Mouse (Mus musculus): ENCODE measurements around the gene Eif4ebp2. TPM values are rescaled to one million over a fixed set of nuclear protein-coding genes. Genes with fewer than 3 reads are reported as not detected.

Eif4ebp2 gene
- polyA plus RNA-seq, 1 experiment from 2014 or later, result 50.8 TPM

- H3K9me3 ChIP-seq, result no peaks in the 10 kb centered on the region
- peaks cover 16% of the 10 kb centered on the region for H3K4me1 ChIP-seq
- H3K36me3 ChIP-seq, result no peaks in the 10 kb centered on the region
- no peak overlapping the region for H3K9ac ChIP-seq
- H3K27me3 ChIP-seq (replicated peaks), result no peaks in the 10 kb centered on the region
- H3K27ac ChIP-seq (replicated peaks), result no peak overlapping the region
- no peak overlapping the region for H3K4me3 ChIP-seq
- no peak for ATAC-seq (ENCODE audit: extremely low read depth, insufficient number of reproducible peaks, low FRiP score, low TSS enrichment)
- H3K4me2 ChIP-seq, result no peak overlapping the region
- 52% methylated on average over 1 of the region's 1 CpGs for WGBS
Measured at GRCm38 (mm10) chr10:61480488-61480887, 28.0 kb upstream of the Eif4ebp2 start.

- no peaks in the 10 kb centered on the region for H3K9me3 ChIP-seq
- 76% methylated on average over 4 of the region's 4 CpGs for WGBS
- ATAC-seq (ENCODE audit: extremely low read depth, insufficient number of reproducible peaks, low FRiP score, low TSS enrichment), result no peak
Measured at GRCm38 (mm10) chr10:61479927-61480326, 27.5 kb upstream of the Eif4ebp2 start.

DNA sequence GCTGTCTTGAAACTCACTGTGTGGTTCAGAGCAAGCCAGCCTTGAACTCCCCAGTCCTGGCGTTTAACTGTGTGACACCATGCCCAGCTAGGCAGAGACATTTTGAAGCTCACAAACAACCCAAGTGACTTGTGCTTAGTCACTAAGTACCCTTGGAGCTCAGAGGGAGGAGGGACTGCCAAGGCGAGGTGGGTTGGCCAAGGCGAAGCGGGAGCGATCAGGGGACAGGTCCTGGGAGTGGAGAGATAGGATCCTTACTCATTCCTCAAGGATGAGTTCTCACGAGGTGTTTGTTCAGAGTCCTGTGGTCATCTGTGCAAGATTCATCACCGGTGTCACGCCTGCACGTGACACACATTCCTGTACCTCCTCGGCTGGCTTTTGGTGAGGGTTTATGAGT is 27.0 kb upstream of the Eif4ebp2 start:
- Histone ChIP-seq H3K4me1 (peaks cover 24% of the 10 kb centered on the region), H3K27me3 (replicated peaks) (no peaks in the 10 kb centered on the region), H3K4me2 (no peak overlapping the region), H3K9ac (no peak overlapping the region), H3K27ac (replicated peaks) (no peak overlapping the region), H3K9me3 (no peaks in the 10 kb centered on the region), H3K36me3 (no peaks in the 10 kb centered on the region), H3K4me3 (no peak overlapping the region)
- 78% methylated on average over 10 of the region's 10 CpGs for WGBS
- no peak for ATAC-seq (ENCODE audit: extremely low read depth, insufficient number of reproducible peaks, low FRiP score, low TSS enrichment)

More at GRCm38 (mm10) chr10:61479927-61480326, 27.5 kb upstream of the Eif4ebp2 start:
- H3K4me2 ChIP-seq, result no peak overlapping the region
- H3K9ac ChIP-seq, result no peak overlapping the region
- no peak overlapping the region for H3K27ac ChIP-seq (replicated peaks)
- no peaks in the 10 kb centered on the region for H3K27me3 ChIP-seq (replicated peaks)
- peaks cover 19% of the 10 kb centered on the region for H3K4me1 ChIP-seq
- no peak overlapping the region for H3K4me3 ChIP-seq
- no peaks in the 10 kb centered on the region for H3K36me3 ChIP-seq

DNA sequence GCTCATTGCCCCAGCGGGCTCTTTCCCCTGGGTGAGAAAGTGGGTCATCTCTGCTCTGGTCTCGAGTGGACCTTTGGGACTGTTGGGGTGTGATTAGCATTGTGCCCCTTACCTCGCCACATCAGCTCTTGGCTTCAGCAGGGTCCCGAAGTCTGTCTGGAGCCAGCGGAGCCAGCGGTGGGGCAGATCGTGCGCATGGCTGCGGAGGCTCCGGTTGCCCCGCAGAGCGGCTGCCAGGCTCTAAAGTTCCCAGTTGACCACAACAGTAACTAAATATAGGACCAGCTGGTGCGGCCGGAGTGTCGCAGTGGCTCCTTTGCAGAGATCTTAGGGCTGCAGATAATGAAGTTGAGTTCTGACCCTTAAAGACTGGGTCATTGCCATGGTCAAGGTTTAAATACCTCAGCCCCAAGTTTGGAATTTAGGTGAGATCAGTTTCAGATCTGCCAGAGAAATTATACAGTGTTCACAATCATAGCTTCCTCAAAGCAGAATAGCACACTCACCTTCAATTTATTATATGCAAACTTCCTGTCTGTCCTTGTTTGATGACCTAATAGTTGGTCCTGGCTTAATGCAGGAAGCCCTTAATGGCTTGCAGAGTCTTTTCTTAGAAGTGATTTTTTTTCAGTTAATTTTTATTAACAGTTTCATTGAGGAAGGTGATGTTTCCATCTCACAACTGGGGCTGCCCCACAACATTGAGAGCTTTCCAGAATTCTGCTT is 24.1 kb upstream of the Eif4ebp2 start:
- 2% methylated on average over 15 of the region's 15 CpGs for WGBS
- H3K4me1 ChIP-seq, result peaks cover 31% of the 10 kb centered on the region
- H3K4me2 ChIP-seq, result peak overlapping the region; percentile 99
- H3K4me3 ChIP-seq, result peak overlapping the region; percentile 93
- peak overlapping the region; percentile 90 for H3K9ac ChIP-seq
- H3K9me3 ChIP-seq, result no peaks in the 10 kb centered on the region
- H3K27me3 ChIP-seq (replicated peaks), result no peaks in the 10 kb centered on the region
- ATAC-seq (ENCODE audit: extremely low read depth, insufficient number of reproducible peaks, low FRiP score, low TSS enrichment), result no peak
- H3K27ac ChIP-seq (replicated peaks), result peak overlapping the region; percentile 85
- no peaks in the 10 kb centered on the region for H3K36me3 ChIP-seq

DNA sequence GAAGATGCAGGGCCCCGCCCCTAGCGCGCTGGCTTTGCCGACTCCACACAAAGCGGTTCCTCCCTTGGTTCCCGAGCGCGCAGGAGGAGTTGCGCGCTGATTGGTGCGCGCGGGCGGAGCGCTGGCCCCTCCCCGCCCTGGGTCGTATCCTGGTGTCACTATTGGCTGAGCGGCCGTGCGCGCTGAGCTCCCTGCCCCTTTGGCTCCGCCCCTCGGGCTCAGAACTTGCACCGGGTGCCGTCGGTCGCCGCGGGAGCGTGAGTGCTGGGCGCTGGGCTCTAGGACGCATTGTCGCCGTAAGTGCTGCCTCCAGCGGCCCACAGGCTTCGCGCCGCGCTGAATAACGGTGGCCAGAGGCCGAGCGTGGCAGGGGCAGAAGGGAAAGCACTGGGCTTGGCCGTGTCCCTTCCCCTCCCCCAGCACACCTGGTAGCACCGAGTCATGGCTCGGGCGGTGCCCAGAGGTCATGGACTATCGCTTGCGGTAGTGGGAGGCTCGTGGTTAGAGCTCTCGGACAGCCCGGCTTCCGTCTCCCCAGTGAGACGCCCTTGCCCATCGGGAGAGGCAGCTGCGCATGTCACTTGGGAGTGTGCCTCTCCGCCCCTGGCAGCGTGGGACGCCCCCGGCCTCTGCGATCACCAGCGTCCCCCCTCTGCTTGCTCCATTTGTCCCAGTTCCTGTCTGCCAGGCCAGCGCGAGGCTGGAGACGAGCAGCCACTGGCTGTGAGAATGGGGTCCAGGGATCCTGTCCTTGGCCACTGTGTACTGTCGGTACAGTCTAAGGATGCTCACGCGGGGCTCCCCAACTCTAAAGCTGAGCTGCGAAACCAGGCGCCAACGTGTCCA is 23.4 kb upstream of the Eif4ebp2 start, which contains the start of gene Lrrc20:
Lrrc20 (plus strand) TSS at position 208 of the 846 bp plus-strand sequence.
- Histone ChIP-seq H3K9me3 (no peaks in the 10 kb centered on the region), H3K27me3 (replicated peaks) (no peaks in the 10 kb centered on the region), H3K9ac (peak within 1 kb of the TSS; percentile 90), H3K4me2 (peak within 1 kb of the TSS; percentile 99), H3K4me3 (peak within 1 kb of the TSS; percentile 93), H3K36me3 (no peaks in the 10 kb centered on the region), H3K27ac (replicated peaks) (peak within 1 kb of the TSS; percentile 92), H3K4me1 (peaks cover 31% of the 10 kb centered on the region)
- under 1% methylated on average over 70 of the region's 70 CpGs for WGBS
- peak; percentile 95 for ATAC-seq (ENCODE audit: extremely low read depth, insufficient number of reproducible peaks, low FRiP score, low TSS enrichment)

GRCm38 (mm10) chr10:61474344-61474743 is 21.9 kb upstream of the Eif4ebp2 start:
- peak overlapping the region; percentile 92 for H3K27ac ChIP-seq (replicated peaks)

DNA sequence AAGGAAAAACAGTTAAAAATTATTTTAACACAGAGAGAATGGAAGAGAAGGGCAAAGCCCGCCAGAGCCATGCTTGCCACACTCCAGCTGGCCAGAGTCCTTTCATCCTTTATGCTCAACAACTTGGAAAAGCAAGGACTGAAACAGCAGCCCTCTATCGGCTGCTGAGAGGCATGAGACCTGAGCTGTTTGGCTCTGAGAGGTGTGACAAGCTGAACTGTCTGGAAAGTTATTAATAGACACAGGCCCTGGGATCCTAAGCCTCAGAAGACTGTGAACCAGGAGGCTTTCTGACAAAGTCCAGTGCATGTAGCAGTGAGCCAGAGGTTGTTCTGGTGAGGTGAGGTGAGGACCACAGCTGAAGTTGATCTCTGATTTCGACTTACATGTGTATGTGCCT is 21.2 kb upstream of the Eif4ebp2 start:
- peak overlapping the region; percentile 92 for H3K27ac ChIP-seq (replicated peaks)
- H3K4me2 ChIP-seq, result peak overlapping the region; percentile 22; the same call in 1 of the 2 replicates
- WGBS, result 33% methylated on average over 3 of the region's 3 CpGs
- H3K4me1 ChIP-seq, result peaks cover 31% of the 10 kb centered on the region
- H3K9ac ChIP-seq, result no peak overlapping the region
- H3K4me3 ChIP-seq, result no peak overlapping the region
- H3K27me3 ChIP-seq (replicated peaks), result no peaks in the 10 kb centered on the region
- no peaks in the 10 kb centered on the region for H3K9me3 ChIP-seq
- ATAC-seq (ENCODE audit: extremely low read depth, insufficient number of reproducible peaks, low FRiP score, low TSS enrichment), result no peak
- no peaks in the 10 kb centered on the region for H3K36me3 ChIP-seq

More at GRCm38 (mm10) chr10:61474344-61474743, 21.9 kb upstream of the Eif4ebp2 start:
- 78% methylated on average over 1 of the region's 1 CpGs for WGBS
- ATAC-seq (ENCODE audit: extremely low read depth, insufficient number of reproducible peaks, low FRiP score, low TSS enrichment), result no peak
- H3K27me3 ChIP-seq (replicated peaks), result no peaks in the 10 kb centered on the region
- H3K4me1 ChIP-seq, result peaks cover 31% of the 10 kb centered on the region
- H3K4me3 ChIP-seq, result no peak overlapping the region
- H3K36me3 ChIP-seq, result no peaks in the 10 kb centered on the region
- H3K4me2 ChIP-seq, result 0 out of 2 replicates have a peak overlapping the region, but pooled peaks have one; percentile 99
- no peaks in the 10 kb centered on the region for H3K9me3 ChIP-seq
- no peak overlapping the region for H3K9ac ChIP-seq

DNA sequence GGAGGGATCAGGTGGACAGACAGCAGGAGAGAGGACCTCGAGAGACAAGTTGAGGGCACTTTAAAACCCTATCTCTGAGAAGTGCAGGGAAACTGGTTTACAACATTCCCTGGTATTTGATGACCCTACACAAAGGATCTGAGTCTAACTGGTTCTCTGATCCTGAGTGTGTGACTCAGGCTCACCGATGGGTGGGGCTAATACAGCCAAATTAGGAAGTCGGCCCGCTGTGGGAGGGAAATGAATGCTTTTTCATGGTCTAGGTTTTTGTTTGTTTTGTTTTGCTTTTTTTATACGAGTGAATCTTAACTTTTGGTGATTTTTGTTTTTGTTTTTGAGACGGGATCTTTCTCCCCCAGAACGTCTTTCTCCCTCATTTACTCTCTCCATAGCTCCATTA is 16.4 kb upstream of the Eif4ebp2 start:
- Histone ChIP-seq H3K27ac (replicated peaks) (no peak overlapping the region), H3K4me3 (no peak overlapping the region), H3K9me3 (no peaks in the 10 kb centered on the region), H3K4me2 (no peak overlapping the region), H3K36me3 (no peaks in the 10 kb centered on the region), H3K27me3 (replicated peaks) (no peaks in the 10 kb centered on the region), H3K4me1 (peaks cover 6% of the 10 kb centered on the region), H3K9ac (no peak overlapping the region)
- ATAC-seq (ENCODE audit: extremely low read depth, insufficient number of reproducible peaks, low FRiP score, low TSS enrichment), result no peak
- WGBS, result 53% methylated on average over 7 of the region's 7 CpGs

DNA sequence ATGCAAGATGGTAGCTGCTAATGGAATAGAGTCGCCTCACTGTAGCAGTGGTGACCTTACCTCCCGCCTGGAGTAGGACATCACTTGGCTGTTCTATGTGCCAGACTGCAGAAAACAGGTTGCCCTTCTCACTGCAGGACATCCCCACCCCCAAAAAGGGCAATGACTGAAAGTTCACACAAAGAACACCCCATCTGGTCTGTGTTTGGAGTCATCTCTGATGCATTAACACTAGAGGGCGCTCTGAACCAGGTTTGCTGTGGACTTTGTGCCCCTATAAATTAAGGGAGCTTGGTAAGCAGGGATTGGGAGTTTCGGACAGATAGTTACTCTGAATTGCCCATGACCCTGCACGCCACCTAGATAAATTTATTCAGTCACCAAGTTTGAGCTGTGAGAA is 14.4 kb upstream of the Eif4ebp2 start:
- H3K9me3 ChIP-seq, result no peaks in the 10 kb centered on the region
- WGBS, result 27% methylated on average over 5 of the region's 5 CpGs
- H3K27ac ChIP-seq (replicated peaks), result no peak overlapping the region
- H3K4me1 ChIP-seq, result no peaks in the 10 kb centered on the region
- no peak for ATAC-seq (ENCODE audit: extremely low read depth, insufficient number of reproducible peaks, low FRiP score, low TSS enrichment)
- H3K9ac ChIP-seq, result no peak overlapping the region
- H3K27me3 ChIP-seq (replicated peaks), result no peaks in the 10 kb centered on the region
- no peak overlapping the region for H3K4me3 ChIP-seq
- H3K36me3 ChIP-seq, result no peaks in the 10 kb centered on the region
- no peak overlapping the region for H3K4me2 ChIP-seq

GRCm38 (mm10) chr10:61466242-61466641 is 13.8 kb upstream of the Eif4ebp2 start:
- H3K9me3 ChIP-seq, result no peaks in the 10 kb centered on the region
- H3K4me2 ChIP-seq, result no peak overlapping the region
- no peak overlapping the region for H3K27ac ChIP-seq (replicated peaks)
- H3K9ac ChIP-seq, result no peak overlapping the region
- no peak overlapping the region for H3K4me3 ChIP-seq
- 53% methylated on average over 8 of the region's 8 CpGs for WGBS
- no peak; the same call in 1 of the 2 replicates for ATAC-seq (ENCODE audit: extremely low read depth, insufficient number of reproducible peaks, low FRiP score, low TSS enrichment)
- no peaks in the 10 kb centered on the region for H3K4me1 ChIP-seq
- no peaks in the 10 kb centered on the region for H3K36me3 ChIP-seq
- no peaks in the 10 kb centered on the region for H3K27me3 ChIP-seq (replicated peaks)

DNA sequence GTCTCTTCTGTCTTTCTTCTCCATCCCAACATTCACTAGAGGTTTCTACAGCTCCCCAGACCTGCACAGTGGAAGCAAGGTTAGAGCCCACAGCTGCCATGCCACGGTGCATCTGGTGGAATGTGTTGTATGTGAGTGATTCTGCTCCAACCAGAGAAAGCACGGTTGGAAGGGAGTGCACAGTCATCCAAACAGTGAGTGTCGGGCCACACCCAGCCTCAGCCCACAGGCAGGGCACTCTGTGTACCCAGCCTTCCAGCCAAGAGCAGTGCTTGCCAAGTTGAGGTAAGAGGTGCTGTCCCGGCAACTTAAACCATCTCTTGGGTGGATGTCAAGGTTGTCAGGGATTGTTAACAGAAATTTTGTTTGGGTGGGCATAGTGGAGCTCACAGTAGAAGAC is 12.5 kb upstream of the Eif4ebp2 start:
- no peaks in the 10 kb centered on the region for H3K36me3 ChIP-seq
- no peak overlapping the region for H3K27ac ChIP-seq (replicated peaks)
- no peak overlapping the region for H3K4me3 ChIP-seq
- ATAC-seq (ENCODE audit: extremely low read depth, insufficient number of reproducible peaks, low FRiP score, low TSS enrichment), result no peak; the same call in 1 of the 2 replicates
- no peak overlapping the region for H3K4me2 ChIP-seq
- H3K9ac ChIP-seq, result no peak overlapping the region
- no peaks in the 10 kb centered on the region for H3K27me3 ChIP-seq (replicated peaks)
- H3K9me3 ChIP-seq, result no peaks in the 10 kb centered on the region
- WGBS, result 73% methylated on average over 4 of the region's 4 CpGs
- no peaks in the 10 kb centered on the region for H3K4me1 ChIP-seq

Data from heart, embryonic 13.5 days (tissue).